8 mouse cellular contexts compared by ENCODE assay signal in genomic region chr4:122885768-122886578, GRCm38 (mm10). TPM values are rescaled to one million over a fixed set of nuclear protein-coding genes. Genes with fewer than 3 reads are reported as not detected.
DNase-seq lines count a peak whose midpoint lies in the region; ATAC-seq and TF ChIP-seq lines count a peak whose summit lies in the region.

TSS of gene Cap1 (minus strand) at chr4:122886056.

- H3K36me3 ChIP-seq in kidney, embryonic 14.5 days (ENCODE audit: control insufficient read depth, insufficient read depth, low read length): no peaks in the 10 kb centered on the region
- H3K36me3 ChIP-seq in limb, embryonic 15.5 days: no peaks in the 10 kb centered on the region

- no peaks in the 10 kb centered on the region for H3K27me3 ChIP-seq in kidney, embryonic 14.5 days (ENCODE audit: control insufficient read depth, insufficient read depth, low read length)
- H3K27me3 ChIP-seq in limb, embryonic 15.5 days: no peaks in the 10 kb centered on the region

- WGBS in kidney, embryonic 14.5 days: under 1% methylated on average over 47 of the region's 49 CpGs
- under 1% methylated on average over 49 of the region's 49 CpGs for WGBS in limb, embryonic 15.5 days

- ATAC-seq in kidney, embryonic 14.5 days (ENCODE audit: low FRiP score, low TSS enrichment): peak; percentile 96
- ATAC-seq in limb, embryonic 15.5 days (ENCODE audit: insufficient number of reproducible peaks, low FRiP score, low TSS enrichment, low read depth): peak; percentile 95

- H3K9ac ChIP-seq in kidney, embryonic 14.5 days (ENCODE audit: low read depth, low read length): peak within 1 kb of the TSS; percentile 76
- H3K9ac ChIP-seq in limb, embryonic 15.5 days: peak within 1 kb of the TSS; percentile 71

- peak within 1 kb of the TSS; percentile 99 for H3K27ac ChIP-seq in bone marrow macrophage, adult 2 months (ENCODE audit: insufficient read depth, low read depth, low read length)
- H3K27ac ChIP-seq in embryonic fibroblast, embryonic 13.5 days (ENCODE audit: insufficient read depth, low read length): peak within 1 kb of the TSS; percentile 99
- H3K27ac ChIP-seq in kidney, embryonic 14.5 days (ENCODE audit: low read depth, low read length): peak within 1 kb of the TSS; percentile 99
- peak within 1 kb of the TSS; percentile 100 for H3K27ac ChIP-seq in limb, embryonic 15.5 days

- TF ChIP-seq CTCF in bone marrow macrophage, adult 2 months (IDR thresholded peaks at IDR 0.05; ENCODE audit: low read depth, low read length): no peak
- no peak for TF ChIP-seq CTCF in embryonic fibroblast, embryonic 13.5 days (IDR thresholded peaks at IDR 0.05; ENCODE audit: borderline replicate concordance, insufficient read depth, low read length)

- peak; percentile 99 for DNase-seq in A20 (ENCODE audit: low read depth, low spot score)
- peak; percentile 99 to 100 for DNase-seq in heart, adult 9 months (ENCODE audit: low spot score in 2 of 2)
- peak; percentile 96 to 97 for DNase-seq in monocyte, adult 2 months (ENCODE audit: low read depth in 1 of 2, low spot score in 2 of 2)
- DNase-seq in spleen, postnatal 36 days (ENCODE audit: low spot score in 2 of 2): peak; percentile 96 to 97

- H3K9me3 ChIP-seq in kidney, embryonic 14.5 days (ENCODE audit: control insufficient read depth, low read length): no peaks in the 10 kb centered on the region
- no peaks in the 10 kb centered on the region for H3K9me3 ChIP-seq in limb, embryonic 15.5 days

- peak within 1 kb of the TSS; percentile 80 for H3K4me3 ChIP-seq in bone marrow macrophage, adult 2 months (ENCODE audit: insufficient read depth, low read length)
- H3K4me3 ChIP-seq in embryonic fibroblast, embryonic 13.5 days (ENCODE audit: insufficient read depth, low read length): peak within 1 kb of the TSS; percentile 77
- peak within 1 kb of the TSS; percentile 88 for H3K4me3 ChIP-seq in kidney, embryonic 14.5 days (ENCODE audit: low read length)
- peak within 1 kb of the TSS; percentile 82 for H3K4me3 ChIP-seq in limb, embryonic 15.5 days

- peak within 1 kb of the TSS; percentile 91 for H3K4me2 ChIP-seq in kidney, embryonic 14.5 days (replicated peaks; ENCODE audit: low read depth, low read length)
- peak within 1 kb of the TSS; percentile 86 for H3K4me2 ChIP-seq in limb, embryonic 15.5 days

- TF ChIP-seq POLR2A in bone marrow macrophage, adult 2 months (IDR thresholded peaks at IDR 0.05; ENCODE audit: borderline replicate concordance, low read depth, low read length): no peak
- TF ChIP-seq POLR2A in embryonic fibroblast, embryonic 13.5 days (IDR thresholded peaks at IDR 0.05; ENCODE audit: low read depth, low read length): peak; percentile 93

- peaks cover 27% of the 10 kb centered on the region for H3K4me1 ChIP-seq in bone marrow macrophage, adult 2 months (ENCODE audit: control insufficient read depth, insufficient read depth, low read length)
- H3K4me1 ChIP-seq in embryonic fibroblast, embryonic 13.5 days (ENCODE audit: control insufficient read depth, insufficient read depth, low read length): peaks cover 7% of the 10 kb centered on the region
- peaks cover 24% of the 10 kb centered on the region for H3K4me1 ChIP-seq in kidney, embryonic 14.5 days (ENCODE audit: control insufficient read depth, insufficient read depth, low read length)
- peaks cover 33% of the 10 kb centered on the region for H3K4me1 ChIP-seq in limb, embryonic 15.5 days

RNA-seq across cellular contexts. Expression of gene Cap1, which starts in this region (rescaled TPM):
- 495 and 593 TPM in 2 replicates for polyA plus RNA-seq in bone marrow macrophage, adult 2 months (2012; ENCODE audit: insufficient read depth, insufficient read length, missing spikeins)
- polyA plus RNA-seq in embryonic fibroblast, embryonic 13.5 days (2011; ENCODE audit: insufficient read length, low read depth, missing spikeins): 317 and 412 TPM in 2 replicates
- 45.6 and 76.7 TPM in 2 replicates for polyA plus RNA-seq in kidney, embryonic 14.5 days (2014; fragmentation: Nextera tagmentation; extraction: Ambion mirVana)
- polyA plus RNA-seq in limb, embryonic 15.5 days (2015; fragmentation: Nextera tagmentation; extraction: Ambion mirVana): 64.5 and 78.3 TPM in 2 replicates

Comparison
In these comparisons a context has a peak if more than half of its experiments do, and no peak if none do; other contexts are left out.
1. Peak in every context shown above with its lines: DNase-seq, ATAC-seq, H3K4me3 ChIP-seq and H3K27ac ChIP-seq.